ENCODE assay signal across 30 mouse cellular contexts in genomic region chr5:35703814-35704213, GRCm38 (mm10). TPM values are rescaled to one million over a fixed set of nuclear protein-coding genes. Genes with fewer than 3 reads are reported as not detected.
"Had no signal": no experiment of that assay in that cellular context is flagged by ENCODE, and none has a peak within 500 bp of the region (broad histone marks: within the 10 kb centered on the region; RNA-seq: fewer than 3 reads in every experiment).

No protein-coding gene starts in this region.

- DNase-seq: left cerebral cortex, postnatal 4 days; liver; liver, embryonic 13.5 days; liver, postnatal 0 days; lung, adult 18-20 months; lung, adult 2 months; lung, embryonic 14.5 days; lung, postnatal 10 days; lung, postnatal 14 days; lung, postnatal 36 days; lung, postnatal 4 days; midbrain, embryonic 14.5 days had no signal

- H3K27ac ChIP-seq: limb, embryonic 10.5 days; limb, embryonic 12.5 days; limb, embryonic 13.5 days; limb, embryonic 15.5 days; liver, embryonic 12.5 days; liver, embryonic 13.5 days; liver, embryonic 14.5 days; liver, embryonic 15.5 days; lung, embryonic 15.5 days; macrophage; midbrain, embryonic 10.5 days; midbrain, embryonic 12.5 days; midbrain, embryonic 13.5 days; midbrain, embryonic 15.5 days; neural tube, embryonic 12.5 days had no signal

- H3K4me3 ChIP-seq: limb, embryonic 10.5 days; limb, embryonic 12.5 days; limb, embryonic 13.5 days; limb, embryonic 15.5 days; liver, embryonic 12.5 days; liver, embryonic 13.5 days; liver, embryonic 15.5 days; lung, embryonic 15.5 days; midbrain, embryonic 10.5 days; midbrain, embryonic 12.5 days; midbrain, embryonic 13.5 days; midbrain, embryonic 15.5 days; myocyte; neural tube, embryonic 12.5 days had no signal

RNA-seq across cellular contexts. Expression of gene Htra3, which starts 24.2 kb away (rescaled TPM):
- total RNA-seq: megakaryocyte progenitor cell, adult 5-6 weeks; megakaryocyte-erythroid progenitor cell, adult 5-6 weeks; monocyte, adult 5-6 weeks had no signal

RNA-seq across cellular contexts. Expression of gene Sh3tc1, which starts 36.0 kb away (rescaled TPM):
- total RNA-seq: megakaryocyte-erythroid progenitor cell, adult 5-6 weeks had no signal

RNA-seq across cellular contexts. Expression of gene Ablim2, which starts 53.9 kb away (rescaled TPM):
- total RNA-seq: megakaryocyte progenitor cell, adult 5-6 weeks; monocyte, adult 5-6 weeks had no signal
